Mouse (Mus musculus): ENCODE results near the gene Pradc1. TPM values are rescaled to one million over a fixed set of nuclear protein-coding genes. Genes with fewer than 3 reads are reported as not detected.

The Pradc1 gene
- polyA plus RNA-seq, 1 experiment from 2014 or later, result 28.0 TPM

DNA sequence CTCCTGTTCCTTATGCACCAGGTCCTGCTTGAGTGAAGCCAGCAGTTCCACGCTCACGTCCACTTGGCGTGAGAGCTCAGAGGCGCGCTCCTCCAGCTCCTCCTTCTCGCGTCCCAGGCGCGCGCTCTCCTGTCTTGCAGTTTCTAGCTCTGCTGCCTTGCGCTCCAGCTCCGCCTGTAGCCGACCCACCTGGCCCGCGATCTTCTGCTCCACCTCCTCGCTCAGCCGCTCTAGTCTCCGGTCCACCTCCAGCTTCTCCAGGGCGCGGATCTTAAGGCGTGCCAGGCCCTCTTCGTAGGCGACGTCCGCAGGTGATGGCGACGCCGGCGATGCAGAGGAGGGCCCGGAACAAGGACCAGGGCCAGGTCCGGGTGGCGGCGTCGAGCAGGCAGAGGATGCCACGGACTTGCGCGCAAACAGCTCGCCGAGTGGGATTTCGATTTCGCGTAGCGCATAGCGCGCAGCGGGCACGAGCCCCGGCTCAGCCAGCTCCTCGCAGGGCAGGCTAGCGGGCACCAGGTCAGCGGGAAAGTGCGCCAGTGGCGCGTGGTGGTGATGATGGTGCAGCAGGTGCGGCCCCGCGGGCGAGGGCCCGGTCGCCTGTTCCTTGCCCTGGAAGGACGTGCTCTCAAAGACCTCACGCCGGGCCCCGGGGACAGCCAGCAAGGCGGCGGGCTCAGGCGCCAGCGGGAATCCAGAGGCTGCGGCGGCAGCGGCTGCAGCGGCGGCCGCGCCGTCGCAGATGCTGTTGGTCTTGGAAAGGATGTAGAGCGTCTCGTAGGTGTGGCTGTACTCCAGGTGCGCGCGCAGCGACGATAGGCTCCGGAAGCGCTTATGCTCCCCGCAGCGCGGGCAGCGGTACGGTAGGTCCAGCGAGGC lies 32.3 kb upstream of the Pradc1 start:
- DNase-seq (ENCODE audit: low spot score) (no peak), ATAC-seq (ENCODE audit: insufficient read depth, low FRiP score, low TSS enrichment) (no peak)
- Histone ChIP-seq H3K36me3 (ENCODE audit: control insufficient read depth, insufficient read depth, low read length) (no peaks in the 10 kb centered on the region), H3K4me2 (ENCODE audit: low read depth) (peak overlapping the region; percentile 31), H3K4me3 (ENCODE audit: low read depth, low read length) (peak overlapping the region; percentile 21), H3K9me3 (ENCODE audit: control insufficient read depth, low read length) (no peaks in the 10 kb centered on the region), H3K4me1 (ENCODE audit: control insufficient read depth, insufficient read depth, low read length) (peaks cover 7% of the 10 kb centered on the region; the same call in 1 of the 2 replicates), H3K9ac (ENCODE audit: low read length) (no peak overlapping the region), H3K27ac (ENCODE audit: low read depth, low read length) (no peak overlapping the region), H3K27me3 (ENCODE audit: control insufficient read depth, insufficient read depth, low read length) (peaks cover 40% of the 10 kb centered on the region)
- 4% methylated on average over 91 of the region's 92 CpGs for WGBS

DNA sequence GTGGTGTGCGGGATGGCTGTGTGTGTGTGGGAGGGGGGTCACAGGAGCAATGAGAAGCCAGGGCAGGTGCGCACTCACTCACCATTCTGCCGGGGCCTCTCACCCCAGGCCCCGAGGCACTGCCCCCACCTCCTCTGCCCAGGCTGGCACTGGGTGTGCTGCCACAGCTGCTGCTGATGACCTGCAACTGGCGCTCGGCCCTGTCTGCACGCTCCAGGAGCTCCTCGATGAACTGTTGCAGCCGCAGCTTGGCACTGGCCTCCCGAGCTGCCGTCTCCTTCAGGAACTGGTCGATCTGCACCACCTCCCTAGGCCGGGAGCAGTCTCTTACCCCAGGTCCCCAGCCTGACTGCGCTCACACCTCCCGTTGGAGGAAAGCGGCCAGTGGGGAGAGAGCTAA lies 28.9 kb upstream of the Pradc1 start:
- no peak for ATAC-seq (ENCODE audit: insufficient read depth, low FRiP score, low TSS enrichment)
- 75% methylated on average over 16 of the region's 16 CpGs for WGBS

DNA sequence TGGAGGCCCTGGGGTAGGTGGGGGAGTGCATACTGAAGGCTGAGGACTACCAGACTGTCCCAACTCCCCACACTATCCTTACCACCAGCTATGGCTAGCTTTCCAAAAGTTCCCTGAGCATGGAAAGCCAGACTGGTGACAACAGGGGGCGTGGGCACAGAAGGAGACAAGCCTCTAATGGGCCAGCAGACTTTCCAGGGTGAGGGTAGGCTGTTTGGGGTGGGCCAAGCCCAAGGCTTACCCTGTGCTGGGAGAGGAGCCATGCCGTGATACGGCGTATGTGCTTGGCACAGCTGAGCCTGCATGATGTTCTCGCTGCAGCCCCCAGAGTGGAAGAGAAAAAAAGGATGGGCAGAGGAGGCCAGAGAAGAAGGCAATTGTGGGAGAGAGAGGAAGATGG lies 28.2 kb upstream of the Pradc1 start:
- no peak for DNase-seq (ENCODE audit: low spot score)
- Histone ChIP-seq H3K27ac (ENCODE audit: low read depth, low read length) (no peak overlapping the region), H3K9ac (ENCODE audit: low read length) (no peak overlapping the region), H3K4me1 (ENCODE audit: control insufficient read depth, insufficient read depth, low read length) (no peaks in the 10 kb centered on the region), H3K4me3 (ENCODE audit: low read depth, low read length) (no peak overlapping the region), H3K9me3 (ENCODE audit: control insufficient read depth, low read length) (no peaks in the 10 kb centered on the region), H3K27me3 (ENCODE audit: control insufficient read depth, insufficient read depth, low read length) (peaks cover 30% of the 10 kb centered on the region), H3K4me2 (ENCODE audit: low read depth) (no peak overlapping the region), H3K36me3 (ENCODE audit: control insufficient read depth, insufficient read depth, low read length) (no peaks in the 10 kb centered on the region)
- WGBS, result 83% methylated on average over 5 of the region's 5 CpGs
- ATAC-seq (ENCODE audit: insufficient read depth, low FRiP score, low TSS enrichment), result no peak

More for the DNA sequence above, 28.9 kb upstream of the Pradc1 start:
- DNase-seq (ENCODE audit: low spot score), result no peak
- no peaks in the 10 kb centered on the region for H3K9me3 ChIP-seq (ENCODE audit: control insufficient read depth, low read length)
- H3K9ac ChIP-seq (ENCODE audit: low read length), result no peak overlapping the region
- H3K36me3 ChIP-seq (ENCODE audit: control insufficient read depth, insufficient read depth, low read length), result no peaks in the 10 kb centered on the region
- no peak overlapping the region for H3K27ac ChIP-seq (ENCODE audit: low read depth, low read length)
- H3K4me2 ChIP-seq (ENCODE audit: low read depth), result no peak overlapping the region
- no peaks in the 10 kb centered on the region for H3K4me1 ChIP-seq (ENCODE audit: control insufficient read depth, insufficient read depth, low read length)
- no peak overlapping the region for H3K4me3 ChIP-seq (ENCODE audit: low read depth, low read length)
- H3K27me3 ChIP-seq (ENCODE audit: control insufficient read depth, insufficient read depth, low read length), result peaks cover 37% of the 10 kb centered on the region

DNA sequence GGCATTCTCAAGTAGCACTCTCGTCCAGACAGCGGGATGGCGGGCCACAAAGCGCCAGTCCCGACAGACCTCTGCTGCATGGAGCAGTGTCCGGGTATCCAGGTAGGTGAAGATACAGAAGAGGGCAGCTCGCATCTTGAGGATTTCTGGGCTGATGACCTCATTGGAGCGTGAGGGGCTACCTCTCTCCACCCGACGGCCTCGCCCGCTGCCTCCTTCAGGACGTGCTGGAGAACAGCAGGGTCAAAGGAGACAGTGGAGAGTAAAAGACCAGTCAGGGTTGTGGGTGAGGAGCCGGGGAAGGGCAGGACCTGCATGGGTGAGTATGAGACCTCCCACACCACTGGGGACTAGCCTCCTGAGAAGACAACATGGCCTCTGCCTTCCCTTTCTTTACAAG lies 26.6 kb upstream of the Pradc1 start:
- Histone ChIP-seq H3K9me3 (ENCODE audit: control insufficient read depth, low read length) (no peaks in the 10 kb centered on the region), H3K36me3 (ENCODE audit: control insufficient read depth, insufficient read depth, low read length) (no peaks in the 10 kb centered on the region), H3K4me3 (ENCODE audit: low read depth, low read length) (no peak overlapping the region), H3K27me3 (ENCODE audit: control insufficient read depth, insufficient read depth, low read length) (peaks cover 15% of the 10 kb centered on the region), H3K4me2 (ENCODE audit: low read depth) (no peak overlapping the region), H3K4me1 (ENCODE audit: control insufficient read depth, insufficient read depth, low read length) (no peaks in the 10 kb centered on the region), H3K9ac (ENCODE audit: low read length) (no peak overlapping the region), H3K27ac (ENCODE audit: low read depth, low read length) (no peak overlapping the region)
- WGBS, result 32% methylated on average over 14 of the region's 14 CpGs
- ATAC-seq (ENCODE audit: insufficient read depth, low FRiP score, low TSS enrichment) (no peak), DNase-seq (ENCODE audit: low spot score) (no peak)

DNA sequence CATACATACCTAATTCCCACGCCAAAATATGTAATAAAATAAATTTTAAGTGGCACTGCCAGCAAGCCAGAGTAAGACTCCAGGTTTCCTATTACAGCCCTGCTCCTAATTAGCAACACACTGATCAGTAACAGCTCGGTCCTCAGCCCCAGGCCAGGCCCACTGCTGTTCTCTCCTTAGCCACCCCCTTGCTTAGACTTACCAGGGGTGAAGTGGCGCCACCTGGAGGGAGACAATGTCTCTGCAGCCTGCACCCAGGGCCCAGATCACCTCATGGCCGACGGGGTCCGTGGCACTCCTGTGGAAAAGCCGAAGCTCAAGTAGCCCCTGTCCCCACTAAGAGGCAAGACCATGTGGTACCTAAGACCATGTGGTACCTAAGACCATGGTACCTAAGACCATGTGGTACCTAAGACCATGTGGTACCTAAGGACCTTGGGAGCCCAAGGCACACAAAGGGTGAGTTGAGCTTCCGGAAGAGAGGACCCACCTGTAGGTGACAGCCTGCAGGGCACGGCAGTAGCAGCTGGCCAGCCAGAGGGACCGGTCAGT lies 25.7 kb upstream of the Pradc1 start:
- WGBS, result 28% methylated on average over 10 of the region's 10 CpGs
- no peaks in the 10 kb centered on the region for H3K9me3 ChIP-seq (ENCODE audit: control insufficient read depth, low read length)
- DNase-seq (ENCODE audit: low spot score) (peak; percentile 34), ATAC-seq (ENCODE audit: insufficient read depth, low FRiP score, low TSS enrichment) (no peak)
- no peak overlapping the region for H3K4me2 ChIP-seq (ENCODE audit: low read depth)
- no peak overlapping the region for H3K27ac ChIP-seq (ENCODE audit: low read depth, low read length)
- no peaks in the 10 kb centered on the region for H3K4me1 ChIP-seq (ENCODE audit: control insufficient read depth, insufficient read depth, low read length)
- no peaks in the 10 kb centered on the region for H3K36me3 ChIP-seq (ENCODE audit: control insufficient read depth, insufficient read depth, low read length)
- no peak overlapping the region for H3K4me3 ChIP-seq (ENCODE audit: low read depth, low read length)
- H3K9ac ChIP-seq (ENCODE audit: low read length), result no peak overlapping the region
- peaks cover 8% of the 10 kb centered on the region for H3K27me3 ChIP-seq (ENCODE audit: control insufficient read depth, insufficient read depth, low read length)

DNA sequence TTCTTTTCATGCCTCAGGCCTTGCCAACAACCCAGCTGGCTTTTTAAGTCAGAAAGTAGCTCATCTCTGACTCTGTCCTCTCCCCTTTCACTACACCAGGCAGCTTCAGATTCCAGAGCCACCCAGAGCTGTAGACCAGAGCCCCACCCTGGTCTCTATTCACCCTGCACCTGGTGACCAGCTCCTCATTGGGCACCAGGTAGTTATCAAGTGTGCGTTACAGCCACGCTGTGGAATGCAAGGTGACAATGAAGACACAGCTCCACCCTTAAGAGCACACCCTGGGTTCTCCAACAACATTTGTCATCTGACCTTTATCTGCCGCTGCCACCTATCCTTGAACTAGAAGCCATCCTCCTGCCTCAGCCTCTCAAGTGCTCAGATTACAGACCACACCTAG lies 23.8 kb upstream of the Pradc1 start:
- H3K27ac ChIP-seq (ENCODE audit: low read depth, low read length), result no peak overlapping the region
- H3K4me2 ChIP-seq (ENCODE audit: low read depth), result no peak overlapping the region
- H3K4me3 ChIP-seq (ENCODE audit: low read depth, low read length), result no peak overlapping the region
- 77% methylated on average over 3 of the region's 3 CpGs for WGBS
- DNase-seq (ENCODE audit: low spot score) (no peak), ATAC-seq (ENCODE audit: insufficient read depth, low FRiP score, low TSS enrichment) (no peak)
- no peaks in the 10 kb centered on the region for H3K4me1 ChIP-seq (ENCODE audit: control insufficient read depth, insufficient read depth, low read length)
- H3K9me3 ChIP-seq (ENCODE audit: control insufficient read depth, low read length), result no peaks in the 10 kb centered on the region
- H3K36me3 ChIP-seq (ENCODE audit: control insufficient read depth, insufficient read depth, low read length), result no peaks in the 10 kb centered on the region; the same call in 1 of the 2 replicates
- peaks cover 4% of the 10 kb centered on the region; the same call in 1 of the 2 replicates for H3K27me3 ChIP-seq (ENCODE audit: control insufficient read depth, insufficient read depth, low read length)
- no peak overlapping the region for H3K9ac ChIP-seq (ENCODE audit: low read length)

DNA sequence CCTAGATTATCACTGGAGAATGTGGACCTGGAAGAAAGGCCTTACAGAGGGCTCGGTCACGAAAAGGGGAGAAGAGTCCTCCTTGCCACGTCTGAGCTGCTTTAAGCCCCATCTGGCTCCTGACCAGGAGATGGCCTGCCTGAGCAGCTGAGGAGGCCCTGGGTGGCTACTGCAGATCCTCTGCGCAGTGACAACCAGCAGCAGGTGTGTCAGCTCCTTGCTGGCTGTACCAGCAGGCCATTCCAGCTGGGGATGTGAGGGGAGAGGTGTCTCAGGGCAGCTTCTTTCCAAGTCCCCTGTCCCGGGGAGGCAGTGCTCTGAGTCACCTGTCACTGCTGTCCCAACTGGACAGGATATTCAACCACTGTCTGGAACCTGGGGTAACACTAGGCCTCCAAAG lies 20.8 kb upstream of the Pradc1 start:
- Histone ChIP-seq H3K9me3 (ENCODE audit: control insufficient read depth, low read length) (no peaks in the 10 kb centered on the region), H3K9ac (ENCODE audit: low read length) (no peak overlapping the region), H3K27me3 (ENCODE audit: control insufficient read depth, insufficient read depth, low read length) (0 out of 2 replicates have a peak, but pooled peaks cover under 1% of the 10 kb centered on the region), H3K36me3 (ENCODE audit: control insufficient read depth, insufficient read depth, low read length) (peaks cover 4% of the 10 kb centered on the region), H3K4me1 (ENCODE audit: control insufficient read depth, insufficient read depth, low read length) (no peaks in the 10 kb centered on the region), H3K27ac (ENCODE audit: low read depth, low read length) (no peak overlapping the region), H3K4me2 (ENCODE audit: low read depth) (no peak overlapping the region), H3K4me3 (ENCODE audit: low read depth, low read length) (no peak overlapping the region)
- ATAC-seq (ENCODE audit: insufficient read depth, low FRiP score, low TSS enrichment) (no peak), DNase-seq (ENCODE audit: low spot score) (no peak)
- 51% methylated on average over 5 of the region's 5 CpGs for WGBS

DNA sequence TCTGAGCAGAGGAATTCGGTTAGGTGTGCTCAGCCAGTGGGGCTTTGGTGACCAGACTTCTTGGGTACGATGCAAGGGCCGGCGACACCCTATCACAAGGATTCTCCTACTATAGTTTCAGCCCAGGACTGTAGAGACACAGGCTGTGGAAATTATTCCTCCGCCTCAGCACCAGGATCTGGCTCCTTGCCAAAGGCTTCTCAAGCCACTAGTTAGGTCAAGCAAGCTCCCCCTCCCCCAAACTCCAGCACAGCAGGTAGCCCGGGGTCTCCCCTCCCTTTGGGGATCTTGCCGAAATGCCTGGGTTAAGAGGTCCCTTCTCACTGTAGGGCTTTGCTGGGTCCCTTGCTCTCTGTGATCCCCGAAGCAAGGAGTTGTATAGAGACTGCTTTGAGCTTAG lies 20.2 kb upstream of the Pradc1 start:
- Histone ChIP-seq H3K4me3 (ENCODE audit: low read depth, low read length) (no peak overlapping the region), H3K36me3 (ENCODE audit: control insufficient read depth, insufficient read depth, low read length) (peaks cover 7% of the 10 kb centered on the region), H3K9me3 (ENCODE audit: control insufficient read depth, low read length) (no peaks in the 10 kb centered on the region), H3K4me2 (ENCODE audit: low read depth) (no peak overlapping the region), H3K4me1 (ENCODE audit: control insufficient read depth, insufficient read depth, low read length) (no peaks in the 10 kb centered on the region), H3K27ac (ENCODE audit: low read depth, low read length) (no peak overlapping the region), H3K9ac (ENCODE audit: low read length) (no peak overlapping the region), H3K27me3 (ENCODE audit: control insufficient read depth, insufficient read depth, low read length) (no peaks in the 10 kb centered on the region)
- ATAC-seq (ENCODE audit: insufficient read depth, low FRiP score, low TSS enrichment) (no peak), DNase-seq (ENCODE audit: low spot score) (no peak)
- 73% methylated on average over 8 of the region's 8 CpGs for WGBS
